Mouse (Mus musculus): ENCODE measurements around the gene Ccnb1.
"Not testable (repeated sequence)": the region's sequence is repeated elsewhere in the genome, so short reads cannot be mapped to it uniquely, and the experiment has no call there.

The Ccnb1 gene

GRCm38 (mm10) chr13:100786414-100786867 is at the start of gene Ccnb1:
TSS of gene Ccnb1 (minus strand) at chr13:100786570.
- DNase-seq (ENCODE audit: low read depth, low spot score): peak; percentile 99

GRCm38 (mm10) chr13:100834777-100835176 is 48.4 kb upstream of the Ccnb1 start:
- DNase-seq (ENCODE audit: low read depth, low spot score): no peak

GRCm38 (mm10) chr13:100833640-100834002 is 47.3 kb upstream of the Ccnb1 start:
- DNase-seq (ENCODE audit: low read depth, low spot score): no peak

GRCm38 (mm10) chr13:100832741-100833639 is 46.6 kb upstream of the Ccnb1 start, which contains the start of gene Slc30a5:
TSS of gene Slc30a5 (minus strand) at chr13:100833427.
- peak; percentile 100 for DNase-seq (ENCODE audit: low read depth, low spot score)

GRCm38 (mm10) chr13:100832188-100832587 is 45.8 kb upstream of the Ccnb1 start:
- DNase-seq (ENCODE audit: low read depth, low spot score): no peak

GRCm38 (mm10) chr13:100831123-100831522 is 44.8 kb upstream of the Ccnb1 start:
- DNase-seq (ENCODE audit: low read depth, low spot score): no peak

GRCm38 (mm10) chr13:100825627-100826410 is 39.4 kb upstream of the Ccnb1 start:
- DNase-seq (ENCODE audit: low read depth, low spot score): peak; percentile 10

- DNase-seq (ENCODE audit: low read depth, low spot score): no peak
These were observed 38.5 kb upstream of the Ccnb1 start for GRCm38 (mm10) chr13:100824916-100825315.

GRCm38 (mm10) chr13:100824306-100824705 is 37.9 kb upstream of the Ccnb1 start:
- no peak for DNase-seq (ENCODE audit: low read depth, low spot score)

GRCm38 (mm10) chr13:100823863-100824262 is 37.5 kb upstream of the Ccnb1 start:
- no peak for DNase-seq (ENCODE audit: low read depth, low spot score)

- DNase-seq (ENCODE audit: low read depth, low spot score): no peak
These were observed 28.1 kb upstream of the Ccnb1 start for GRCm38 (mm10) chr13:100814451-100814850.

- no peak for DNase-seq (ENCODE audit: low read depth, low spot score)
These were observed 19.4 kb upstream of the Ccnb1 start for GRCm38 (mm10) chr13:100805776-100806175.

- DNase-seq (ENCODE audit: low read depth, low spot score): no peak
These were observed 10.8 kb upstream of the Ccnb1 start for GRCm38 (mm10) chr13:100797171-100797570.

- DNase-seq (ENCODE audit: low read depth, low spot score): peak; percentile 51
These were observed 2.7 kb upstream of the Ccnb1 start for GRCm38 (mm10) chr13:100789083-100789482.

GRCm38 (mm10) chr13:100788057-100788456 is 1.7 kb upstream of the Ccnb1 start:
- DNase-seq (ENCODE audit: low read depth, low spot score): not testable (repeated sequence)

GRCm38 (mm10) chr13:100787316-100788010 is 1.1 kb upstream of the Ccnb1 start:
- peak; percentile 63 for DNase-seq (ENCODE audit: low read depth, low spot score)

- peak; percentile 54 for DNase-seq (ENCODE audit: low read depth, low spot score)
These were observed 460 bp downstream of the Ccnb1 start for GRCm38 (mm10) chr13:100785806-100786413.

- DNase-seq (ENCODE audit: low read depth, low spot score): peak; percentile 18
These were observed 8.9 kb downstream of the Ccnb1 start for GRCm38 (mm10) chr13:100777491-100777890.

- peak; percentile 35 for DNase-seq (ENCODE audit: low read depth, low spot score)
These were observed 9.7 kb downstream of the Ccnb1 start for GRCm38 (mm10) chr13:100776710-100777109.

GRCm38 (mm10) chr13:100776056-100776419 is 10.3 kb downstream of the Ccnb1 start:
- DNase-seq (ENCODE audit: low read depth, low spot score): no peak
